Comparison of ENCODE assay signal across 29 mouse cellular contexts in genomic region chr6:146497866-146498265, GRCm38 (mm10). TPM values are rescaled to one million over a fixed set of nuclear protein-coding genes. Genes with fewer than 3 reads are reported as not detected.
A peak's percentile ranks its signal among the peaks of the same experiment; 100 is the strongest.
DNase-seq lines count a peak whose midpoint lies in the region; ATAC-seq and TF ChIP-seq lines count a peak whose summit lies in the region.
"Had no signal": no experiment of that assay in that cellular context is flagged by ENCODE, and none has a peak within 500 bp of the region (broad histone marks: within the 10 kb centered on the region; RNA-seq: fewer than 3 reads in every experiment).

No protein-coding gene starts in this region.

- no peaks in the 10 kb centered on the region for H3K36me3 ChIP-seq in thymus, adult 2 months (ENCODE audit: control insufficient read depth, insufficient read depth, low read length)
- no peaks in the 10 kb centered on the region for H3K36me3 ChIP-seq in neural tube, embryonic 15.5 days
- H3K36me3 ChIP-seq: embryonic facial prominence, embryonic 10.5 days; embryonic facial prominence, embryonic 15.5 days; heart, embryonic 12.5 days; lung, embryonic 15.5 days; midbrain, embryonic 10.5 days; midbrain, embryonic 15.5 days had no signal

- TF ChIP-seq POLR2A in thymus, adult 2 months (IDR thresholded peaks at IDR 0.05; ENCODE audit: control insufficient read depth, extremely low read depth, insufficient read depth, low read length, poor library complexity), result no peak

- no peak overlapping the region for H3K9ac ChIP-seq in neural tube, embryonic 15.5 days (replicated peaks)
- H3K9ac ChIP-seq: embryonic facial prominence, embryonic 15.5 days; forebrain, embryonic 13.5 days; heart, embryonic 12.5 days; liver, embryonic 14.5 days; lung, embryonic 15.5 days; midbrain, embryonic 15.5 days had no signal

- H3K4me2 ChIP-seq in neural tube, embryonic 15.5 days, result no peak overlapping the region
- H3K4me2 ChIP-seq: embryonic facial prominence, embryonic 15.5 days; forebrain, embryonic 13.5 days; lung, embryonic 15.5 days; midbrain, embryonic 15.5 days had no signal

- H3K27me3 ChIP-seq in thymus, adult 2 months (ENCODE audit: control insufficient read depth, insufficient read depth, low read length), result no peaks in the 10 kb centered on the region
- H3K27me3 ChIP-seq in neural tube, embryonic 15.5 days (replicated peaks), result 0 out of 2 replicates have a peak, but pooled peaks cover 13% of the 10 kb centered on the region
- H3K27me3 ChIP-seq: embryonic facial prominence, embryonic 15.5 days; heart, embryonic 12.5 days; lung, embryonic 15.5 days had no signal

- 16% methylated on average over 4 of the region's 4 CpGs for WGBS in thymus, adult 2 months
- WGBS in neural tube, embryonic 15.5 days, result 81% methylated on average over 4 of the region's 4 CpGs

- TF ChIP-seq CTCF in thymus, adult 2 months (IDR thresholded peaks at IDR 0.05; ENCODE audit: borderline replicate concordance, control insufficient read depth, extremely low read depth, insufficient read depth, low read length, poor library complexity), result no peak

- no peak overlapping the region for H3K4me3 ChIP-seq in thymus, adult 2 months (ENCODE audit: control insufficient read depth, insufficient read depth, low read length)
- H3K4me3 ChIP-seq in neural tube, embryonic 15.5 days (replicated peaks), result no peak overlapping the region
- H3K4me3 ChIP-seq: embryonic facial prominence, embryonic 10.5 days; embryonic facial prominence, embryonic 15.5 days; forebrain, embryonic 13.5 days; heart, embryonic 12.5 days; lung, embryonic 15.5 days; midbrain, embryonic 10.5 days; midbrain, embryonic 15.5 days had no signal

- peak overlapping the region; percentile 67 for H3K27ac ChIP-seq in thymus, adult 2 months (ENCODE audit: control insufficient read depth, insufficient read depth, low read length)
- H3K27ac ChIP-seq in neural tube, embryonic 15.5 days (replicated peaks), result no peak overlapping the region
- H3K27ac ChIP-seq: embryonic facial prominence, embryonic 10.5 days; embryonic facial prominence, embryonic 15.5 days; forebrain, embryonic 13.5 days; kidney, postnatal 0 days; liver, embryonic 14.5 days; lung, embryonic 15.5 days; midbrain, embryonic 10.5 days; midbrain, embryonic 15.5 days had no signal

- H3K4me1 ChIP-seq in thymus, adult 2 months (replicated peaks; ENCODE audit: control insufficient read depth, insufficient read depth, low read length), result peaks cover 29% of the 10 kb centered on the region
- peaks cover 16% of the 10 kb centered on the region for H3K4me1 ChIP-seq in neural tube, embryonic 15.5 days

- peak; percentile 69 for ATAC-seq in activated CD4-positive, CD25-positive, alpha-beta regulatory T cell, adult 4 months
- ATAC-seq in neural tube, embryonic 15.5 days (ENCODE audit: low FRiP score), result no peak
- ATAC-seq: forebrain, embryonic 13.5 days; hindbrain, embryonic 16.5 days; intestine, embryonic 16.5 days; midbrain, embryonic 15.5 days had no signal

- DNase-seq in thymus, adult 2 months, result no peak
- DNase-seq in thymus, postnatal 25 days, result no peak
- DNase-seq in CD4-positive helper T cell, adult 2 months (ENCODE audit: low read depth, low spot score), result peak; percentile 61
- no peak for DNase-seq in spleen, adult 18-20 months
- DNase-seq in cerebellum, adult 9-10 months, result no peak
- DNase-seq: adrenal gland, adult 2 months; adrenal gland, postnatal 36 days; cerebellum, adult 2 months; cerebellum, postnatal 25 days; gastrocnemius, postnatal 14 days; heart, postnatal 14 days; kidney, adult 8-10 months; kidney, postnatal 4 days; liver; right cerebral cortex, adult 18-20 months; right cerebral cortex, postnatal 4 days had no signal

- no peaks in the 10 kb centered on the region for H3K9me3 ChIP-seq in neural tube, embryonic 15.5 days (replicated peaks)
- H3K9me3 ChIP-seq: embryonic facial prominence, embryonic 10.5 days; embryonic facial prominence, embryonic 15.5 days; forebrain, embryonic 13.5 days; heart, embryonic 12.5 days; lung, embryonic 15.5 days; midbrain, embryonic 10.5 days; midbrain, embryonic 15.5 days had no signal

RNA-seq across cellular contexts. Expression of gene Itpr2, which starts 4.2 kb away (rescaled TPM):
- polyA plus RNA-seq in thymus, adult 2 months (2012; rRNA removed), result 60.3 and 61.8 TPM in 2 replicates
- polyA plus RNA-seq in activated CD4-positive, CD25-positive, alpha-beta regulatory T cell, adult 4 months (2017; shearing (Covaris generic)), result 10 to 100 TPM; 69.2 to 77.7 TPM
- polyA plus RNA-seq in neural tube, embryonic 15.5 days (2015; fragmentation: Nextera tagmentation; extraction: Ambion mirVana), result 9.0 and 13.2 TPM in 2 replicates
